Mouse (Mus musculus) layer of hippocampus, postnatal 14 days (tissue): ENCODE measurements around the gene Bach2. TPM values are rescaled to one million over a fixed set of nuclear protein-coding genes. Genes with fewer than 3 reads are reported as not detected.

Source experiments
- DNase-seq, 2 experiments: peaks; one replicate each; pipeline ENCODE4 v3.0.0; 2021 to 2022; ENCODE audit warnings: low spot score in 2 of 2, mixed read lengths in 1 of 2
- total RNA-seq, 2 experiments: library from RNA; stranded (reverse); gene quantifications; 2 replicates each; pipeline ENCODE4 v1.2.3; 2021

Bach2 gene
- total RNA-seq, 2 experiments from 2014 or later = 22.2 to 24.9 TPM

DNA sequence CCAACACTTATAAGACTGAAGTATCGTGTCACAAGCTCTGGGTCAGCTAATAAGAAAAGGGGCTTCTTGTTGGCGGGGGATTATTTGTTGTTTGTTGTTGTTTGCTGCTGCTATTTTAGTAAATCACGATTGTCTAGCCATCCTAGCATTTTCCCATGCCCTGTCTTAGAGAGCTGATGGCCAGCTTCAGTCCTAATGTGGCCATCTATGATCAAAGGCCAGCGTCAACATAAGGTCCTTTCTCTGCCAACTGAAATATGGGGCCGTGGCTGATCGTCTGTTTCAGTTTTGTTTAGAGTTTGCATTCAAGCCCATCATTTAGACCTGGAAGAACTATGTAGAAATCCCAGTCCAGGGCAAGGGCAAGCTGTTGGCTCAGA is 282.7 kb downstream of the Bach2 start:
- no peak for DNase-seq

GRCm38 (mm10) chr4:32522013-32522412 is 283.4 kb downstream of the Bach2 start:
- no peak for DNase-seq

GRCm38 (mm10) chr4:32524282-32524681 is 285.7 kb downstream of the Bach2 start:
- DNase-seq = no peak

DNA sequence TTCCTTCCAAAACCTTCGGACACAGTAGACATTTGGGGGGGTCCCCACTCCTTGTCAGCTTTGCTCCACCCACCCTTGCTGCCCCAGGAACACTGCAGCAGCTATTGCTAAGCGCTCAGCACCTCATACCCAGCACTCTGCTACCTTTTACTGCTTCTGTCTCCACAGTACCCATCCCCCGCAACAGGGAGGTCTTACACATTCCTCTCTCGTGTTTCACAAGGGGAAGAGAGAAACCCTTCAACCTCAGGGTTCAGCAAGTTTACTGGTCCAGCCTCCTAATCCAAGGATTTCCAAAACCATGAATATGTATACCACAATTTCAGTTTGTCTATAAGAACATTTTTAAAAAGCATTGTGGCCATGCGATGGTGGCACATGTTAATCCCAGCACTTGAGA is 286.4 kb downstream of the Bach2 start:
- DNase-seq = no peak

DNA sequence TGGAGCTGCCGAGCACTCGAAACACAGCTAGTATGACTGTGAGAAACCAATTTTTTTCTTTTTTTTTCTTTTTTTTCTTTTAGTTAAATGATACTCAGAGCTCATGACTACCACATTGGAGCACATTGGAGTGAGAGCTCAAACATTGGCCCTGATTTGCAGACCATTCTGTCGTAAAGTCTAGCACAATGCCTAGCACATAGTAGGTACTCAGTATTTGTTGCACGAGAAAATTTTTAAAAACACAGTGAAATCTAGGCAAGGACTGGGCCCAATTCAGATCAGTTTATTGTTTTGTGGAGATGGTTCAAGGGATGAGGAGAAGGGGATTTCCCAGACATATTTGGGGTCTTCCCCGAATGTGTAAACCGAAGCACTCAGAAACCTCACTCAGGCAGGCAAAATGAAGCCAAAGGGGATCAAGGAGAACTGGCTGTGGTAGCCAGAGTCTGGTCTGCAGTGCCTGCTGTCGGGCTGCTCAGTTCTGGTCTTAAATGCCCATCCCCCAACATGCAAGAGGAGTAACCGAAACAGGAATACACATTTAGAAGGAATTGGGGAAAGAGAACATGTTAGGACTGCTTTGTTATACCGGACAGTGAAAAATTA is 287.7 kb downstream of the Bach2 start:
- no peak for DNase-seq

GRCm38 (mm10) chr4:32529443-32529995 is 290.9 kb downstream of the Bach2 start:
- DNase-seq = no peak

GRCm38 (mm10) chr4:32530421-32530920 is 291.9 kb downstream of the Bach2 start:
- peak; percentile 41 to 49 for DNase-seq

DNA sequence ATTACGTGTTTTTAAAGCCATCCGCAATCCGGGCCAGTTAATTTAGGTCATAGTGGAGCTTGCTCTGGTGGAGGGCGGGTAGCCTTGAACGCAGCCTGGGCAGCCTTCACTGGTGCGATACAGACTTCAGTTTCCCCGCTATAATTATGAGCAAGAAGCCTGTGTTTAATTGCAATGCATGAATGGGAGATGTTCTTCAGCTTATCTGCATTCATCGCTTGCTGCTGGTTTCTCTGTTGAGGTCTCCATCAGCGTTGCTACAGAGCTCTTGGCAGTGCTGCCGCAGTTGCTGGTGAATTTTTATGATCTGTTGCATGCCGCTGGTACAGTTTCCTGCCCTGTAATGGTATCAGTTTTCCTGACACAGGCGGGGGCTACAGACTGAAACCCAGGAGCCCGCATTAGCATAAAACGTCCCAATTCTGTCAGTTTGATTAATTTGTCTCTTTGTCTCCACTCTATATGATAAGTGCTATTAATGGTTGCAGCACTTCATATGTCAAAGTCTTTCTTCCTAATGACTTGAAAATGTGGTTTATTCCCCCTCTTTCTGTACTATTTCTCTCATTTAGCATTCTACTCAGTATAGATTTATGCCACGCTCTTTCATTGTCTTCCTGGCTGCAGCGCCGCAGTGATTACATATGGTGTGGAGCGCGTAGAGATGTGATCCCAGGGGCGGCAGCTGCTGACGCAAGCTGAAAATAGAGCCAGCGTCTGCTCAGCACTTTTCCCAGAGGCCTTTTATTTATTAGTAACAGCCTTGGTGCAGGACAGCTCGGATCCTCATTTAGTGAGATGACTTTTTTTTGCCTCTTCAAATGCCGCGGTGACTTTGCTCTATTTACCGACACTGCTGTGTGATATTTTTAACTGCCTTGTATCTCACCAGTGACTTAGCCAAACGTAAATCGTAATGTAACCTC is 292.6 kb downstream of the Bach2 start:
- DNase-seq = peak; percentile 57 to 73

GRCm38 (mm10) chr4:32532079-32532478 is 293.5 kb downstream of the Bach2 start:
- DNase-seq = no peak

DNA sequence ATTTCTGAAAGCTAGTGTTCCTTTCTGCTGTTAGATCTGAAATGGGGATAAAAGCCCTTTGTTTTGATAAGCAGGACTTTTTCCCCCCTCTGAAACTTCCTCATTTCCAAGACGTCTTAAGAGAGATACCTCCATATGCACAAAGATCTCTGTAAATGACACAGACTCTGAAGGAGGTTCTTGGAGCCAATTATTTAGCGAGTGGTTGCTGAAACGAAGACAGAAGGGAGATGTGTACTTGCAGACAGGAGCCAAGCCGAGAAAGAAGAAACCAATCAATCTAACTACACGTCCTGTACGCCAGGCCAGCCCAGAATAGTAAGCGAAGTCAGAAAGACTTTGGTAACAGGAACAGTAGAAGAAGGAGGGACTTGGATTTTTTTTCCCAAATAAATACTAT is 295.1 kb downstream of the Bach2 start:
- DNase-seq = no peak

- DNase-seq = no peak
Observed at GRCm38 (mm10) chr4:32535626-32536025, 297.0 kb downstream of the Bach2 start.

DNA sequence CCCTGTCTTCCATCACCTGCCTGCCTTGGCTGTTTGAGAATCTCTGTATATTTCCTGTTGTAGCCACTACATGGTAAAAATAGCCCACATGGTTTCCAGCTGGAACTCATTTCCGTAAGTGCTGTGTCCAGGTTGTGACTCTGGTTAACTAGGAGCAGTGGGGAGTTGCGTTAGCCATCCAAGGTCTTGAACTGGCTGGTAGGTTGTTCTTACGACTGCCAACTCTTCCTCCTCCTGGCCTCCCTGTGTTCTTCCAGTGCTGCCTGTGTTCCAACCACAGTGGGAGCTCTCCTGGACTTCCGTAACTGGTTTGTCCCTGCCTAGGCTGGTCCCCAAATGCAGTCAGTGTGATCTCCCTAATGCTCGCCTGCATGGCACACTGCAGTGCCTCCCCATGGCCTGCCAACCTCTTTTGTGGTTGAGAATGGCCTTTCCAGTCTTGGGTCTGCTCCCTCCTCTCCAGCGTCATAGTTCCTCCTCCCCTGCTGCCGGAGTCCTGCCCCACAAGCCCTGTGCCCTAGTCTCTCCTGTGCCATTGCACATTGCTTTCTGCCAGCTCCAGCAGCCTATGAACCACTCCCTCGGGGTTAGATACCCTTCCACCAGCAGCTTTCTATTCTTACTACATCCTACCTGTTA is 298.4 kb downstream of the Bach2 start:
- peak in 1 of 2 experiments; percentile 22 for DNase-seq

DNA sequence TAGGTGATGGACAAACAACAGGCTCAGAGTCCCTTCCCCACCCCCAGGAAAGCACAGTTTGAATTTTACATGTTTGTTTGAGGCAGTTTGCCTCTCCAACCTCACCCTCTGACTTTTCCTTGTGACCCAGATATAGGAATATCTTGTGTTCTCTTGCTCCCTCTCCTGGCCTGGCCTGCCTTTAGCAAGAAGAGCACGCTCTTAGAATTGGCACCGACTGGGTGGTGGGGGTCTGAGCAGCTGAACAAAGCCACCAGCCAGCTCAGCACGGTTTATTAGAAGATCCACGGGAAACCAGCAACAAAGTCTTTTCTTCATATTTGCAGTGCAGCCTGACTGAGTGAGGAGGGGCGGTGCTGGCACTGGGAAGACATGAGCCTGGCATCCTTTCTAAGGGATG is 299.5 kb downstream of the Bach2 start:
- DNase-seq = peak; percentile 74 to 84

DNA sequence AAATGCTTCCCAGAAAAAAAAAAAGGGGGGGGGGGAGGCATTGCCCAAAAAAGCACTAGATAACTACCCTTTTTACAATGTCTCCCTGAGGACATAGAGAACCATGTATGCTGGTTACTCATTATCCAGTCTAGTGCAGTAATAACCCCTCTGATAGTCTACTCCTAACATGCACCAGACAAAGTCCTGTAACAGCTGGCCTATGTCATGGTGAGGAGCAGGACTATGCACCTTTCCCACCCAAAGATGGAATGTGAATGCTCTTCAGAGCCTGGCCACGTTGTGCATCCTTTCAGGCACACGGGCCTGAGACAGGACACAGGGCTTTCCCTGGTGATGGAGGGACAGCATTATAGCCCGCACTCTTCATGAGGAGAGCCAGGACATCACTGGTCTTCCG is 299.9 kb downstream of the Bach2 start:
- DNase-seq = peak in 1 of 2 experiments; percentile 12

GRCm38 (mm10) chr4:32538987-32539386 is 300.4 kb downstream of the Bach2 start:
- DNase-seq = peak in 1 of 2 experiments; percentile 14

- no peak for DNase-seq
Observed at GRCm38 (mm10) chr4:32544821-32545545, 306.4 kb downstream of the Bach2 start.

- DNase-seq = no peak
Observed at GRCm38 (mm10) chr4:32545548-32545947, 306.9 kb downstream of the Bach2 start.

DNA sequence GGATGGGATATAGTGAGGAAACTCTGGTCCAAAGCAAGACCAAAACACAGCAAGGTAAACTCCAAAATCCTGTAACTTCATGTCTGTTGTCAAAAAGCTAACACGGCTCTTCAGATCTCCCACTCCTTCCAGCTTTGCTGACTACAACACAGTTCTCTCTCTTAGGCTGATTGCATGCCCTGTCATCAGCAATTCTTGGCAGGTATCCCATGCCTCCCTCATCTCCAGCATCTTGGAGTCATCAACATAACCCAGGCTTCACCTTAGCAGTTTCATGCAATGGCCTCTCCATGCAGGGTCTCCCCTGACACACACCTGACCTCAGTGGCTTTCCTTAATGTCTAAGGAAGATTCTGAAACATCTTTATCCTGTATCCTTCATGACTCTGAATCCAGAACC is 310.5 kb downstream of the Bach2 start:
- no peak for DNase-seq

GRCm38 (mm10) chr4:32551337-32551736 is 312.7 kb downstream of the Bach2 start:
- no peak for DNase-seq

DNA sequence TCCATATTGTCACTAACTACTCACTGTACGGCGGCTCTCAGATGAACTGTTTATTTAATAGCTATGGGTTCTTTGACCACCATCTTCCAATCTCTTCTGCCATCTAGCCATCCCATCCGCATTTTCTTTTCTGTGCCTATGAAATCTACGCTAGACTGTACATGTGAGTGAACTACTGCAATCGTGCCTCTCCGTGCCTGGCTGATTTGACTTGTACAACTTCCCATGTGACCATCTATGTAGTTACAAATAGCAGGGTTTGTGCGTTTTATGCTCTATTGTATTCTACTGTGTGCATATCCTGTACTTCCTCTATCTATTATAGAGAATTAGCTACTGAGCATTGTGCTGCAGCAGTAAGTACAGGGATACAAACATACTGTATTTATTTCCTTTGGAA is 316.9 kb downstream of the Bach2 start:
- DNase-seq = no peak

DNA sequence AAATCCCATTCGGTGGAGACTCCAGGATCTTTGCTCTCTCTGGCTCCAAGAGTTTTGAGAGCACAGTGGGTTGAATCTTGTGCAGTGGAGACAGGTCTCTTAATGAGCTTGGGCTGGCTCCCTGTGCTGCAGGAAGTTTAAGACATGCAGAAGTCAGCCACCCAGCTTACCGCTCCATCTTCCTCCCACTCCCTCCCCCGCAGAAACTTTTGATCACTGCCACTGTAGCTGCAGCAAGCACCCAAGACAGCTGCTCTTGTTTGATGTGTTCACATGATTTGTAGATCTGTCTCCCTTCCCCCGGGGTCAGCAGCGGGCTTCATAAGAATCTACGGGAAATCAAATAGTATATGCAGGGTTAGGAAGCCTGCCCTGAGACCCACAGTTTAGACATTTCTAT is 321.6 kb downstream of the Bach2 start:
- DNase-seq = no peak
